Mouse (Mus musculus) forebrain, postnatal 0 days (tissue): ENCODE data around the gene Cdkn1b. TPM values are rescaled to one million over a fixed set of nuclear protein-coding genes. Genes with fewer than 3 reads are reported as not detected.

Experiments
- ATAC-seq: fragments of 200-750 bp; cut with Nextera tagmentation; 2 replicates; pipeline ENCODE4 v1.8.0; 2017; ENCODE audit warnings: mild to moderate bottlenecking, moderate library complexity
- DNase-seq: peaks from one replicate; pipeline ENCODE4 v3.0.0-alpha.2; 2015
- H3K27ac ChIP-seq: fragments of 300-500 bp; sonication (generic); 2 replicates; pipeline ENCODE4 v1.5.1; 2014; ENCODE audit warnings: low read depth, mild to moderate bottlenecking, antibody characterized with exemption, low read length, moderate library complexity, mixed read lengths
- H3K27me3 ChIP-seq: fragments of 300-500 bp; sonication (generic); 2 replicates; pipeline ENCODE4 v1.6.1; 2014; ENCODE audit warnings: mild to moderate bottlenecking, low read length, mixed read lengths; ENCODE audit not compliant: insufficient read depth
- H3K36me3 ChIP-seq: fragments of 300-500 bp; sonication (generic); 2 replicates; pipeline ENCODE4 v1.6.1; 2014; ENCODE audit warnings: mild to moderate bottlenecking, moderate library complexity; ENCODE audit not compliant: insufficient read depth
- H3K4me1 ChIP-seq: fragments of 300-500 bp; sonication (generic); 2 replicates; pipeline ENCODE4 v1.6.1; 2014; ENCODE audit warnings: antibody characterized with exemption; ENCODE audit not compliant: insufficient read depth
- H3K4me2 ChIP-seq: fragments of 300-500 bp; sonication (generic); 2 replicates; pipeline ENCODE4 v1.6.1; 2014; ENCODE audit warnings: low read depth, mild to moderate bottlenecking, moderate library complexity
- H3K4me3 ChIP-seq: fragments of 300-500 bp; sonication (generic); 2 replicates; pipeline ENCODE4 v1.5.1; 2014; ENCODE audit warnings: low read depth, low read length, mixed read lengths
- H3K9ac ChIP-seq: fragments of 300-500 bp; sonication (generic); 2 replicates; pipeline ENCODE4 v1.6.1; 2014; ENCODE audit warnings: mild to moderate bottlenecking
- H3K9me3 ChIP-seq: fragments of 300-500 bp; sonication (generic); 2 replicates; pipeline ENCODE4 v1.6.1; 2016; ENCODE audit warnings: low read length
- CTCF ChIP-seq: sonication (generic); IDR thresholded peaks from 2 replicates; pipeline ENCODE4 v1.5.1; 2016; ENCODE audit warnings: antibody characterized with exemption, control low read depth, low read depth
- WGBS: fragments of 180-500 bp; shearing (Covaris S2); extraction: QIAGEN DNeasy Blood & Tissue Kit; methylation state at CpG from one replicate; pipeline ENCODE4 v1.1.7; 2014; 5-methylcytosine and 5-hydroxymethylcytosine counted together
- polyA plus RNA-seq: library from polyadenylated mRNA; unstranded; fragments of >200 nt; fragmentation: Nextera tagmentation; extraction: Ambion mirVana; gene quantifications from 2 replicates; pipeline ENCODE4 v1.2.1, GENCODE M21; 2015
- total RNA-seq: library from RNA; depleted of rRNA; stranded (reverse); fragments of >200 nt; gene quantifications from 2 replicates; pipeline ENCODE4 v1.2.3, GENCODE M21; 2014; rRNA removed

Gene Cdkn1b
- total and polyA plus RNA-seq, 2 experiments from 2014 or later, result 36.0 to 89.0 TPM

DNA sequence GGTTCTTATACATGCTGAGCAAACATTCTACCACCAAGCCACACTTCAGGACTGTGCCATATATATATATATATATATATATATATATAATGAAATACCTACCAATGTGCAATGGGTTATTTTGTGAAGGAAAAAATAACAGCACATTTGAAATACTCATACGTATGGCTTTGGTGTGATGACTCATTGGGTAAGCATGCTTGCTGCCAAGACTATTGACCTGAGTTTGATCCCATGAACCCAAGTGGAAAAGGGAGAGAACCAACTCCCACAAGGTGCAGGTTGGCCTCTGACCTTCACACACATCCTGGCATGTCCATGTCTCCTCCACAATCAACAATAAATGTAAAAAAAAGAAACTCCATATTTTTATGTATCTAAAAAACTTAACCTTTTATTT lies 48.1 kb downstream of the Cdkn1b start:
- no peak for TF ChIP-seq CTCF
- no peak overlapping the region for H3K4me3 ChIP-seq
- WGBS, result 78% methylated on average over 1 of the region's 1 CpGs
- no peaks in the 10 kb centered on the region for H3K36me3 ChIP-seq
- no peak overlapping the region for H3K9ac ChIP-seq
- H3K27ac ChIP-seq, result no peak overlapping the region
- 0 out of 2 replicates have a peak, but pooled peaks cover 4% of the 10 kb centered on the region for H3K9me3 ChIP-seq
- H3K4me2 ChIP-seq, result no peak overlapping the region
- no peak for DNase-seq
- no peaks in the 10 kb centered on the region for H3K4me1 ChIP-seq
- ATAC-seq, result no peak
- no peaks in the 10 kb centered on the region for H3K27me3 ChIP-seq

DNA sequence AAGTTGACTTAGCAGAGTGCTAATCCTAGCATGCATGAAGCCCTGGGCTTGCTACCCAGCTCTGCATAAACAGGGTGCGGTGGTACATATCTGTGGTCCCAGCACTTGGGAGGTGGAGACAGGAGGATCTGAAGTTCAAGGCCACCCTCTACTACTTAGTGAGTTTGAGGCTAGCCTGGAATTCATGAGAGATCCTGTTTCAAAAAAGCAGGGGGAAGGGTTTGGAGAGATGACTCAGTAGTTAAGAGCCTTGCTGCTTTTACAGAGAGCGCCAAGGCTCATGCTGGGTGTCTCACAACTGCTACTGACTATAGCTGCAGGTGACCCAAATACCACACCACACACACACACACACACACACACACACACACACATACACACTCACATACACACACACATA lies 49.3 kb downstream of the Cdkn1b start:
- no peak for ATAC-seq
- H3K4me3 ChIP-seq, result no peak overlapping the region
- WGBS, result 90% methylated on average over 2 of the region's 2 CpGs
- no peak overlapping the region for H3K4me2 ChIP-seq
- TF ChIP-seq CTCF, result no peak
- H3K27me3 ChIP-seq, result no peaks in the 10 kb centered on the region
- H3K36me3 ChIP-seq, result no peaks in the 10 kb centered on the region
- H3K27ac ChIP-seq, result no peak overlapping the region
- H3K9ac ChIP-seq, result no peak overlapping the region
- 0 out of 2 replicates have a peak, but pooled peaks cover 4% of the 10 kb centered on the region for H3K9me3 ChIP-seq
- DNase-seq, result no peak
- no peaks in the 10 kb centered on the region for H3K4me1 ChIP-seq

DNA sequence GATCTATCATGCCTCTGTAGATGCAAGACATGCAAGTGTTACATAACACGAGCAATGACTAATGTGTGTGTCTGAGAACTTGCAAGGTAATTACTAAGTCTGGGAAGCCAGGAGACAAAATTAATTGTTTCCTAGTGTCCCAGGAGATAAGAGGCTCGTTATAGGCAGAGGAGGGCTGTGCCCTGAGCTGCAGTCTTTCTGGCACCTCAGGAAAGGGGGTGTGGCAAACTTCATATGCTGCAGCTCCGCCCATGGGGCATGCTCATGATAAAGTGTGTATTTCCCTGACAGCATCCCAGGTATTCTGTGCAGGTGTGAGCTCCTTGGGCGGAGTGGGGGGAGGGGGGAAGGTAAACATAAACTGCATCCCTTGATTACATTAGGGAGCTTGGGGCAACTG lies 51.9 kb downstream of the Cdkn1b start:
- WGBS, result 52% methylated on average over 4 of the region's 4 CpGs
- DNase-seq (no peak), ATAC-seq (no peak)
- no peak for TF ChIP-seq CTCF
- Histone ChIP-seq H3K4me2 (no peak overlapping the region), H3K9ac (no peak overlapping the region), H3K9me3 (no peaks in the 10 kb centered on the region), H3K27ac (no peak overlapping the region), H3K36me3 (no peaks in the 10 kb centered on the region), H3K4me1 (no peaks in the 10 kb centered on the region), H3K4me3 (no peak overlapping the region), H3K27me3 (no peaks in the 10 kb centered on the region)

Other genes with a start within 250 kb of the Cdkn1b start
- gene Dusp16, start 127.8 kb upstream of the Cdkn1b start, total RNA-seq, result 3.4 and 5.7 TPM in 2 replicates
- 1.9 and 2.7 TPM in 2 replicates for gene Dusp16, start 127.8 kb upstream of the Cdkn1b start, polyA plus RNA-seq
- 5.2 and 7.9 TPM in 2 replicates for gene Crebl2, start 90.2 kb upstream of the Cdkn1b start, total RNA-seq
- 1.6 and 2.6 TPM in 2 replicates for gene Crebl2, start 90.2 kb upstream of the Cdkn1b start, polyA plus RNA-seq
- gene Gpr19, start 21.8 kb upstream of the Cdkn1b start, total RNA-seq, result 33.2 and 34.5 TPM in 2 replicates
- 38.6 and 42.7 TPM in 2 replicates for gene Gpr19, start 21.8 kb upstream of the Cdkn1b start, polyA plus RNA-seq
- gene Apold1, start 61.3 kb downstream of the Cdkn1b start, total RNA-seq, result 8.7 TPM in 2 replicates
- gene Apold1, start 61.3 kb downstream of the Cdkn1b start, polyA plus RNA-seq, result 5.9 and 6.2 TPM in 2 replicates
- gene Ddx47, start 91.2 kb downstream of the Cdkn1b start, total RNA-seq, result 34.6 and 41.9 TPM in 2 replicates
- gene Ddx47, start 91.2 kb downstream of the Cdkn1b start, polyA plus RNA-seq, result 51.0 and 60.0 TPM in 2 replicates
- gene Gprc5a, start 145.2 kb downstream of the Cdkn1b start, total RNA-seq, result 0.43 and 0.62 TPM in 2 replicates
- gene Gprc5a, start 145.2 kb downstream of the Cdkn1b start, polyA plus RNA-seq, result 0.47 and 0.60 TPM in 2 replicates
- gene Gprc5d, start 197.9 kb downstream of the Cdkn1b start, total RNA-seq, result not detected in 2 replicates
- 0.19 TPM in 1 of 2 replicates, not detected in the other for gene Gprc5d, start 197.9 kb downstream of the Cdkn1b start, polyA plus RNA-seq